Mouse (Mus musculus) lung, adult 2 months (tissue): ENCODE data around the gene Fbxo3.

Experiments used
- CTCF ChIP-seq: fragments of 200-500 bp; IDR thresholded peaks from 2 replicates; pipeline ENCODE4 v1.5.1; 2011; ENCODE audit warnings: mild to moderate bottlenecking, low read length, control low read depth; ENCODE audit not compliant: insufficient read depth
- POLR2A ChIP-seq: fragments of 200-500 bp; IDR thresholded peaks from 2 replicates; pipeline ENCODE4 v1.6.1; 2011; ENCODE audit warnings: low read depth, mild to moderate bottlenecking, control low read depth, low read length, borderline replicate concordance; ENCODE audit errors: extremely low read depth

- no peak for TF ChIP-seq CTCF
- no peak for TF ChIP-seq POLR2A
Observed at GRCm38 (mm10) chr2:104099946-104100345, 72.4 kb downstream of the Fbxo3 start.
